Mouse (Mus musculus) frontal cortex, postnatal 36 days (tissue): ENCODE results near the gene 1700123O20Rik.

Experiments
- DNase-seq, 2 experiments: peaks; one replicate each; pipeline ENCODE4 v3.0.0; 2022; ENCODE audit warnings: low spot score in 2 of 2

Gene 1700123O20Rik

DNA sequence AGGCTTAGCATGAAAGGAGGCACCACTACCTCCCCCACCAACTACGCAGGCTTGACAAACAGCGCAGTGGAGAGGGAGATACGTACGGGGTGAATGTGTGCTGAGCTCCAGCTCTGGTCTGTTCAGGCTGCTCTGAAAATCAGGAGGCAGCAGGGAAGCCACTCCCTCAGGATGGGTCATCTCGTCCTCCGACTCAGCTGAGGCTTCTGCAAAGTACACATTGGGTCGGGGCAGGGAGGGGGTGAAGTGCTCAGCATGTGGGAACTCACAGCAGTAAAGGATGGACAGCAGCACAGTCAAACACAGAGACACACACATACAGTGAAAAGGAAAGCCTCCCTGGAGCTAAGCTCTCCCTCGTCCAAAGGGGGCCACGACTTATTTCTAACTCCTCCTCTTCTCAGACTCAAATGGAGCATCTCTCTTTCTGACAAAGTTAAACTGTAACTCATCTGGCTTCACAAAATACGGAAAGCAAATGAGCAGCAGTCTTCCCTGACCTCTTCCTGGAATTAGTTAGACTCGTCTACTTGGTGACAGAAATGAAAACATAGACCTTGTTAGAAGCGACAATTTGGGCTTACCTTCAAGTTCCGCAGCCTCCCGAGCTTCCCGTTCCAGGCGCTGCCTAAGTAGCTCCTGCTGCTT, 7.2 kb upstream of the 1700123O20Rik start:
- DNase-seq: no peak

DNA sequence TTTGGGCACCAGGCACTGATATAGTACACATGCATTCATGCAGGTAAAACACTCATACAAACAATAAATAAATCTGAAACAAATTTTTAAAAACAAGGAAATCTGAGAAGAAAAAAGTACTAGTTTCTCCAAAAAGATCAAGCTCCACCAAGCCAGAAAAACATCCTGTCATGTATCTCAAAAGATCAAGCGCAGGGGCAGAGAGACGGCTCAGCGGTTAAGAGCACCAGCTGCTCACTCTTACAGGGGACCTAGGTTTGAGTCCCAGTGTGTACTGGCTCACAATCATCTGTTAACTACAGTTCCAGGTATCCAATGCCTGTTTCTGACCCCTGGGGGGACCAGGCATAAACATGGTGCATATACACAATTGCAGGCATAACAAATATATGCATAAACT, 3.6 kb upstream of the 1700123O20Rik start:
- DNase-seq: no peak

GRCm38 (mm10) chr14:54685471-54685870, 545 bp upstream of the 1700123O20Rik start:
- no peak for DNase-seq

DNA sequence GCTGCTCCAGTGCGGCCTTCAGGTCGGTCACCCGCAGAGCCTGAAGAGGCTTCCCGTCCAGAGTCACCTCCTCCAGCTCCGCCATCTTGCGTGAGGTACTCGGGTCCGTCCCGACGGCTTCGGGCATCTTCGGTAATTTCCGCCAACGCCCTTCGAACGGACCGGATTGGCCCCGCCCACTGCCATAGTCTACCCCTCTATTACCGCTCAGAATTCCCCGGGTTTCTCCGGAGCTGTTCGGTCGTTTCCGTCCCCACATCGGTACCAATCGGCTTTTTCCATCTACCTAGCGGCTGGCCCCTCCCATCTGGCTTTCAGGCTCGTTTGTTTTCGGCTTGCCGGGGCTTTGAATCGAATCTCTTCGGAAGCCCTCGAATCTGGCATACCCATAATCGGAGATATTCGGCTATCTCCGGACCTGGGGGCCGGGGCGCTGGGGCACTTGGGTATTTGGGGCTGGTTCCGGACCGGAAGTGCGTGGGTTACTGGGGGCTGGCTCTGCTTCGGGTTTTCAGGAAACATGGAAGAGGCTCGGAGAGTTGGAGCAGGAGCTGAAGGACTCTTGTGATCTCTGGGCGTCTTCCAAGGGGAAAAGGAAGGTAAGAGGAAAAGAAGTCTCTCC, 617 bp downstream of the 1700123O20Rik start, which contains the start of gene Acin1:
Gene Acin1, minus strand, starts transcription at position 410 of the 622 bp plus-strand sequence.
- DNase-seq: peak; percentile 100

DNA sequence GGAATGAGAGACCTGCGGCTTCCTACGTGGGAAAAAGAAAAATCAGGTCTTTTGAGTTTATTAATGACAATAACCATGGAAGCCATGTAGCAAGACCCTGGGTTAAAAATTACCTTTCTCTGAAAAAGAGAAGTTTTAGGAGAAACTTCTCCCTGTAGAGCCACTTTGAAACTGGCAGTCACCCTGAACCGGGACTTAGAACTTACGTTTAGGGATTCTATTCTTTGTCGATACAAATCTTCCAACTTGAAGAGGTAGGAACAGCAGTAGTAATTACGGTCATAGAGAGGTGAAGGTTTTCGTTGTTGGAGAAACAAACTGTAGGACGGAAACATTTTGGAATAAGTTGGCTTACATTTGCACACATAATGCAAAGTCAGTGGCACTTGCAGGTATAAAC, 1.2 kb downstream of the 1700123O20Rik start:
- DNase-seq: no peak

- no peak for DNase-seq
These were observed 9.0 kb downstream of the 1700123O20Rik start for GRCm38 (mm10) chr14:54695042-54695441.

DNA sequence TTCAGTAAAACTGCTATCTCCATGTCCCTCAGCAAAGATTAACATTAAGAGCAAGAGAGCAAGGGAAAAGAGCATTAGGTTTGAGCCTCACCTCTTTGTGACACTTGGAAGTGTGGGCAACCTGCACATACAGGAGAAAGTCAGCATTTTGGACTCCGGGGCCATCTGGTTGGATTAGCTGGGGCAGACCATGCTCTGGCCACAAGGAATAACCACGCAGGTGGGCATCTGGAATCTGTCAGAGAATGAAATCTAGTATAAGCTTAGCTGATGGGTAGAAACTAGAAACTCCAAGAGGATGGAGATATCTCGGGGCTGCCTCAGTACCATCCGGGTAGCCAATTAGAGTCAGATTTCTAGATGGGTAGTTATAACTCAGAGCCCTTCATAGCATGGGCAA, 10.7 kb downstream of the 1700123O20Rik start:
- DNase-seq: no peak

- DNase-seq: no peak
These were observed 12.7 kb downstream of the 1700123O20Rik start, which contains the start of gene Gm29776 for GRCm38 (mm10) chr14:54698733-54699132. Gene Gm29776, minus strand, starts transcription at chr14:54698833.

DNA sequence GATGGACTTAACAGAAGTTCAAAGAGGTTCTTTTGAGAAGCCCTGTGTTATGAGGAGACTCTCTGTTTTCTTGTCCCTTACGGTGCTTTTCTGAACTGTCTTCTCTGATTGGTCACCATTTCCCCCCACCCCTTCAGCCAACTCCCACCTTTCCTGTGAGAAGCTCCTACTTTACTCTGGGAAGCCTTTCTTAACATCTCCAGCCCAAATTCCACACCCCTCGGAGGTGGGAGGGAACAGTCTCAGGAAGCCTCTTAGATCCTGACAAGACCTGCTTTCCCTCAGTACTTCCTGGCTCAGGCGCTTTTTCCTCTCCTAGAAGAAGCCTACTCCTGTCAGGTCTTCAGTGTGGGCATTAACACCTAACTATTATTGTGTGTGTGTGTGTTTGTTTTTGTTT, 13.6 kb downstream of the 1700123O20Rik start:
- DNase-seq: no peak

- DNase-seq: peak; percentile 59 to 72
These were observed 15.3 kb downstream of the 1700123O20Rik start for GRCm38 (mm10) chr14:54701298-54701697.

GRCm38 (mm10) chr14:54703207-54703606, 17.2 kb downstream of the 1700123O20Rik start:
- DNase-seq: no peak

DNA sequence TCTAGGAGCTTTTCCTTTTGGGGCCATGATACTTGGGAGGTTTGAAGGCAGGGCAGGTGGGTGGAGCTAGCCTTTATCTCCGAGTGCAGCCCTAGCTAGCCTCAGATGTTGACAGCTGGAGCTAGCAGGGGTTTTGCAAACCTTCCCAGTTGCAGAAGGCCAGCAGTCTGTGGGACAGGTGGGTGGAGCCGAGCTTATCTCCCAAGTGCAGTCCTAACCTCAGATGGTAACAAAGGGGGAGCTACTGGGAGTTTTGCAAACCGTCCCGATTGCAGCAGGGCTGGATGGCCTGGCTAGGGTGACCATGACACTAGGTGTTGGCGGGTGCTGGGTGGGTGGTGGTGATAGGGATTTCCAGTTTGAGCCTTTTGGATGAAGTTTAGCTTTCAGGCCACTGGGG, 19.8 kb downstream of the 1700123O20Rik start:
- DNase-seq: no peak

GRCm38 (mm10) chr14:54706589-54707320, 20.7 kb downstream of the 1700123O20Rik start:
- DNase-seq: no peak

DNA sequence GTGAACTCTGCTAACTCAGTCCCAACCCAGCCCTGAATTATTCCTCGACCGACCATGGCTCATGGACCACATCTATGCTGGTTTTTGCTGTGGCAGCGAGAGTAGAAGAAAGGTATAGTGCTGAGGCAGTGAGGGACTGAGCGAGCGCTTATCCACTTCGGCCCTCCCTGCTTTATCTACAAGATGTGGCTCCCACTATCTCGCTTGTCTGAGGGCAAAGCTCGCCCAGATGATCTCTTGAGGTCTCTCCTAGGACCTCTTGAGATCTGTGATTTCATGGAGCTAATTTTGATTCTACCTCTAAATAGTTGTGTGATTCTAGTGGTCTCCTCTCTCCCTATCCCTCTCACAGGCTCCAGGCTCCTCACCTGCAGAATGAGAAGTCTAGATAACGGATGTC, 23.0 kb downstream of the 1700123O20Rik start:
- no peak for DNase-seq

- DNase-seq: no peak
These were observed 26.1 kb downstream of the 1700123O20Rik start, which contains the start of gene Cebpe for GRCm38 (mm10) chr14:54712074-54712473. Gene Cebpe, minus strand, starts transcription at chr14:54712174.

DNA sequence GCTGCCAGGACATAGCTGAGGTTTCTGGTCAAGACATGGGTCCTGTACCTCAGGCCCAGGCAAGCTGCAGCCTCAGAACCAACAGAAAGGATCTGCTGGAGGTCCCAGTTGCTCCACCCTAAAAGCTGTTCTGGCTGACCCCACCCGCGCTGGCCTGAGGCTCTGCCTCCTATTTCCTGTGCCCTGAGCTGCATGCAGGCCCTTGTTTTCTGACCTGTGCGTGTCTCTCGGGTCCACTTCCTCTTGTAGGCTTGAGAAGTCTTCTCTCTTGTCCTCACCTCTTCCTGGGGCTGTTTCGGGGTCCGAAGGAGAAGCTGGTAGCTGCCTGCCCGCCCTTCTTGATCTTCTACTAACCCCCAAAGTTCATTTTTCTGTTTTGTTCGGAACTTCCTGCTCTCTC, 26.8 kb downstream of the 1700123O20Rik start:
- DNase-seq: no peak

DNA sequence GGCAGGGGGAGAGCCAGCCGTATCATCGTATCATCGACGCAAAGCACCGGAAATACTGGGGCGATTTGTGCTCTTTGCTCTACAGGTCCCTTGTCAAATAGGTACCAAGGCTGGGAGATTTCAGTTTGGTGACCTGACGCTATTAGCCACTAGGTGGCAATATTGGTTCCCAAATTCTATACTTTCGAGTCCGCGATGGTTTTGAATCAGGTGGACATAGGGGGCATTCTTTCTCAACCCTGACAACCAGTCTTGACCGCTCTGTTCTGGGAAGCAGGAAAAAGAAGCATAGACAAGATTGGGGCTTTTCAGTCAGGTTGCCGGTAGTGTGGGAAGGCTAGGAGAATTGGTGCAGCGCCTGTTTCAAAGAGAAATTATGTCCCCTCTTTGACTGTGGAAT, 28.1 kb downstream of the 1700123O20Rik start:
- DNase-seq: peak; percentile 71 to 91

- peak in 1 of 2 experiments; percentile 49 for DNase-seq
These were observed 28.6 kb downstream of the 1700123O20Rik start for GRCm38 (mm10) chr14:54714617-54715081.

DNA sequence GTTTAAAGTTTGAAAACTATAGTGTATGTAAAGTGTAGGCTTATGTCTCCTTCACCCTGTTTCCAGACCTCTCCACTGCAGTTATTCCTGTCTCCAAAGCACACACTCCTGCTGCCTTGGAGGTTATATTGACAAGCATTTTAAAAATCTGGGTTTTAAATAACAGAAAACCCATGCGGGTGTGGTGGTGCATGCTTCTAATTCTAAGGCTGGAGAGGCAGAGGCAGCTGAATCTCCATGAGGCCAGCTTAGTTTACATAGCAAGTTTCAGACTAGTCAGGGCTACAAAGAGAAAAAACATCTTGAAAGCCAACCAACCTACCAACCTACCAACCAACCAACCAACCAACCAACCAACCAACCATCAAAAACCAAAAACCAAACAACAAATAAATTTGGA, 29.4 kb downstream of the 1700123O20Rik start:
- DNase-seq: no peak

DNA sequence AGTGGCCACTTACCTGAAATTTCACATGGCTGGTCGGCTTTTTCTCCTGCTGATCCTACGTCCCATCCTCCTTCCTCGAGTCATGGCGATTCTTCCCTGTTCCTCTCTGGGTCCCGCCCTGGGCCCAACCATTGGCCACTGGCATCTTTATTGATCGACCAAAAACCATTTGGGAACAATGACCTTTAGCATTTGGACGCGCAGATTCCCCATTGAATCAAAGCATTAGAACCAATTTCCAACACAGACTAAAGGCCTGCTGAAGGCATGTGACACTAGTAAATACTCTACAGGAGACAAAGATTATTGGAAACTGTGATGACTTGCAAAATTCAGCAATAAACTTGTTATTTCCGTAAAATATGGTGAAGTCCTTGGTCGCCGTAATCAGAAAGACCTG, 34.0 kb downstream of the 1700123O20Rik start:
- no peak for DNase-seq

DNA sequence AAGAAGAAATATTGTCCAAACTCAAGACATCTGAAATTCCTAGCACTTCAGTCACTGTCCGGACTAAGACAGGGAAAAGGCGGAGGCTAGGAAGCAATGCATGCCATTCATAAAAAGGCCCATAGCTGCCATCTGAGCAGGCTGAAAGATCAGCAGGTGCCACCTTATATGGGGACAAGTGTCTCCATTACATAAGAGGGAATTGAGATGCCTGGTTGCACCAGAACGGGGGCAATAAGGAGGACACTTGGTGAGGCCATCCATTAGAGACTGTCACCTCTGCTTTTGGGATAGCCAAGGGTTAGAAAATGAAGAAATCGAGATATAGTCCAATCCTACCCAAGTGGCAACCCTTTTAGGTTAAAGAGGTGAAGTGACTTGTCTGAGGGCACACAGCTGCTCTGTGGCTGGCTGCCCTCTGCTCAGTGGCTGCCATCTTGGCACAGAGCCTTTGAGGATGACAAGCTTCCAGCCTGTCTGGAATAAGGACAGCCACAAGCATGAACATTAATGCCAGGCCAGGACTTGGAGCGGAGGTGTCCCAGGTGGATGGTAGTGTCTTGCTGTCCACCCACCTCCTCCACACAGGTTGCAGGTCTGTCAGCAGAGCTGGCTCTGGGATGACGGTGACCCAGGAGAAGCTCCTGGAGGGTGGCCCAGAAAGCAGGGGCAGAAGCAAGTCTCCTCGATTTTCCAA, 34.8 kb downstream of the 1700123O20Rik start:
- no peak for DNase-seq

DNA sequence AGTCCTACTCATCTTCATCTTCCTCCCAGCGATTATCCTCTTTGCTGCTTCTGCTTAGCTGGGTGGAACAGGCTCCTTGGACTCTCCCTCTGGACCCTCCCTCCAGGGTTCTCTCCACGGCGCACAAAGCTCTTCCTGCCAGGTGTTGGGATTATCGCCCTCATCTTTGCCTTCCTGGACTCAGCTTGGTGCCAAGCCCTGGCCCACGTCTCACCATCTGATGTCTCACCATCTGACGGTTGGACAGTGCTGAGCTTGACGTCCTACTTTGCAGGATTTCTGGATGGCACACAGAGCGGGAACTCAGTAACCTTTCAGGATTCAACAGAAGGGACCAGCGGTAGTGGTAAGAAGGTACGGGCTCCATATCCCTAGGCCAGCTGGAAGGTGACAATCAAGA, 35.7 kb downstream of the 1700123O20Rik start:
- DNase-seq: no peak
